Mouse (Mus musculus): Measurements from ENCODE around the gene Afg1l.

DNA sequence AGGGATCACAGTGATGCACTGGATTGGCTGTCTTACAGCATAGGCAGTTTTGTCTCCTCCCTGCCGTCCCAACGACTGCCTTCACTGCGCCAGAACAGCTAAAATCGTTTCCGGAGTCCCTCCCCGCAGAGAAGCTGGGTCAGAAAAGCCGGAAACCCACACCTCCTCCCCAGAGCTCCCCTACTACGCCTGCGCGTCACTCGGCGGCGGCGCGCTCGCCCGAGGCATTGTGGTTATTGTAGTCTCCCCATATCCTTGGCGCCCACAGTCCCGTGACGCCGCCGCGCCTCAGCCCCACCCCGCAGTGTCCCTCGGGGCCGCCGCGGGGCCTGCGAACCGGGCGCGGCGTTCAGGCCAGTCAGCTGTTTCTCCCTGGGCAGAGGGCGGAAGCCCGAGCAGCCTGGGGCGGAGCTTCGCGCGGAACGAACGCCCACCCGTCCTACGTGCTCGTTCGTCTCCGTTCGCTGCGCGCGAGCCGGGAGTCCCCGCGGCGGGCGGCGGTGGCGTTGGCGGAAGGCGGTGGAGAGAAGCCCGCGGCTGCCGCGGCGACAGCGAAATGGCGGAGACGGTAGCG lies 23.5 kb upstream of the Afg1l start, which contains the start of gene Snx3:
- TF ChIP-seq POLR2AphosphoS5 (IDR thresholded peaks at IDR 0.05; ENCODE audit: insufficient replicate concordance, low read depth, low read length) (no peak), CTCF (IDR thresholded peaks at IDR 0.05; ENCODE audit: low read depth, low read length) (no peak)

Data from G1E (cell line).